11 mouse cellular contexts compared by ENCODE assay signal in genomic region chr8:93830626-93831025, GRCm38 (mm10). TPM values are rescaled to one million over a fixed set of nuclear protein-coding genes. Genes with fewer than 3 reads are reported as not detected.
DNase-seq lines count a peak whose midpoint lies in the region; ATAC-seq and TF ChIP-seq lines count a peak whose summit lies in the region.
"Had no signal": no experiment of that assay in that cellular context is flagged by ENCODE, and none has a peak within 500 bp of the region (broad histone marks: within the 10 kb centered on the region; RNA-seq: fewer than 3 reads in every experiment).

No protein-coding gene starts in this region.

- no peak for TF ChIP-seq CTCF in heart, postnatal 0 days (IDR thresholded peaks at IDR 0.05; ENCODE audit: low read depth)
- TF ChIP-seq CTCF in lung, postnatal 0 days (IDR thresholded peaks at IDR 0.05) = no peak

- H3K9ac ChIP-seq in heart, postnatal 0 days (replicated peaks; ENCODE audit: low read depth, low read length) = no peak overlapping the region
- no peak overlapping the region; the same call in 1 of the 2 replicates for H3K9ac ChIP-seq in heart, embryonic 12.5 days
- no peak overlapping the region for H3K9ac ChIP-seq in forebrain, embryonic 16.5 days (replicated peaks; ENCODE audit: low read depth, low read length)
- no peak overlapping the region for H3K9ac ChIP-seq in lung, postnatal 0 days (replicated peaks; ENCODE audit: low read depth)

- intact Hi-C loops in left cerebral cortex, postnatal 10 days (cut with DNase I) = no loop called here

- DNase-seq in heart, postnatal 0 days (ENCODE audit: low spot score) = peak; percentile 35
- peak; percentile 28 for DNase-seq in brain, adult 2 months (ENCODE audit: low read depth, low spot score)
- DNase-seq in lung, postnatal 0 days (ENCODE audit: low spot score) = peak; percentile 51
- DNase-seq in left cerebral cortex, postnatal 10 days (ENCODE audit: extremely low spot score in 1 of 2, low spot score in 2 of 2) = no peak
- no peak for DNase-seq in right cerebral cortex, postnatal 36 days (ENCODE audit: low spot score in 2 of 2)
- DNase-seq: cerebellum, postnatal 14 days; right cerebral cortex, postnatal 25 days; thymus, postnatal 14 days had no signal

- 76% methylated on average over 3 of the region's 3 CpGs for WGBS in heart, postnatal 0 days
- WGBS in heart, embryonic 12.5 days = 83% methylated on average over 3 of the region's 3 CpGs
- WGBS in forebrain, embryonic 16.5 days = 39% methylated on average over 3 of the region's 3 CpGs
- 55% methylated on average over 3 of the region's 3 CpGs for WGBS in lung, postnatal 0 days

- no peak overlapping the region for H3K4me2 ChIP-seq in heart, postnatal 0 days (ENCODE audit: low read depth, low read length)
- H3K4me2 ChIP-seq in heart, embryonic 12.5 days = no peak overlapping the region
- no peak overlapping the region for H3K4me2 ChIP-seq in forebrain, embryonic 16.5 days (ENCODE audit: low read length)
- no peak overlapping the region for H3K4me2 ChIP-seq in lung, postnatal 0 days (replicated peaks; ENCODE audit: low read depth, low read length)

- H3K27me3 ChIP-seq in heart, postnatal 0 days (ENCODE audit: control insufficient read depth, insufficient read depth, low read length) = no peaks in the 10 kb centered on the region
- no peaks in the 10 kb centered on the region for H3K27me3 ChIP-seq in heart, embryonic 12.5 days (replicated peaks)
- H3K27me3 ChIP-seq in forebrain, embryonic 16.5 days (replicated peaks; ENCODE audit: control insufficient read depth, insufficient read depth, low read length) = no peaks in the 10 kb centered on the region
- H3K27me3 ChIP-seq in lung, postnatal 0 days (replicated peaks; ENCODE audit: insufficient read depth, low read length) = no peaks in the 10 kb centered on the region

- H3K36me3 ChIP-seq in heart, postnatal 0 days (replicated peaks; ENCODE audit: control insufficient read depth, insufficient read depth, low read length) = no peaks in the 10 kb centered on the region
- 0 out of 2 replicates have a peak, but pooled peaks cover 3% of the 10 kb centered on the region for H3K36me3 ChIP-seq in heart, embryonic 12.5 days
- H3K36me3 ChIP-seq in forebrain, embryonic 16.5 days (ENCODE audit: control insufficient read depth, insufficient read depth) = no peaks in the 10 kb centered on the region
- H3K36me3 ChIP-seq in lung, postnatal 0 days (ENCODE audit: insufficient read depth, low read length) = no peaks in the 10 kb centered on the region

- H3K9me3 ChIP-seq in heart, postnatal 0 days (replicated peaks; ENCODE audit: control insufficient read depth, low read length) = no peaks in the 10 kb centered on the region
- H3K9me3 ChIP-seq in heart, embryonic 12.5 days (replicated peaks) = no peaks in the 10 kb centered on the region
- no peaks in the 10 kb centered on the region for H3K9me3 ChIP-seq in forebrain, embryonic 16.5 days (ENCODE audit: control insufficient read depth, low read length)
- H3K9me3 ChIP-seq in lung, postnatal 0 days (ENCODE audit: low read length) = no peaks in the 10 kb centered on the region

- peak; percentile 24; the same call in 1 of the 2 replicates for ATAC-seq in heart, postnatal 0 days (ENCODE audit: insufficient read depth, low read depth)
- ATAC-seq in heart, embryonic 12.5 days (ENCODE audit: insufficient number of reproducible peaks, low FRiP score) = no peak
- ATAC-seq in forebrain, embryonic 16.5 days = 0 out of 2 replicates have a peak, but pooled peaks have one; percentile 27
- ATAC-seq in lung, postnatal 0 days = peak; percentile 74

- no peak overlapping the region for H3K4me3 ChIP-seq in heart, postnatal 0 days (ENCODE audit: low read depth, low read length)
- no peak overlapping the region for H3K4me3 ChIP-seq in heart, embryonic 12.5 days
- H3K4me3 ChIP-seq in forebrain, embryonic 16.5 days (replicated peaks; ENCODE audit: low read length) = no peak overlapping the region
- no peak overlapping the region for H3K4me3 ChIP-seq in lung, postnatal 0 days (ENCODE audit: low read depth, low read length)
- H3K4me3 ChIP-seq: myocyte had no signal

- no peak for TF ChIP-seq EP300 in heart, postnatal 0 days (IDR thresholded peaks at IDR 0.05; ENCODE audit: low read depth)
- 0 out of 2 replicates have a peak, but pooled peaks have one; percentile 12 for TF ChIP-seq EP300 in lung, postnatal 0 days (IDR thresholded peaks at IDR 0.05)

- 0 out of 2 replicates have a peak overlapping the region, but pooled peaks have one; percentile 15 for H3K27ac ChIP-seq in heart, postnatal 0 days (ENCODE audit: low read depth)
- H3K27ac ChIP-seq in heart, embryonic 12.5 days (ENCODE audit: poor library complexity, severe bottlenecking) = no peak overlapping the region
- H3K27ac ChIP-seq in forebrain, embryonic 16.5 days (ENCODE audit: low read length) = no peak overlapping the region
- peak overlapping the region; percentile 59; the same call in 1 of the 2 replicates for H3K27ac ChIP-seq in lung, postnatal 0 days (ENCODE audit: low read length)

- H3K4me1 ChIP-seq in heart, postnatal 0 days (ENCODE audit: control insufficient read depth, insufficient read depth) = peaks cover 10% of the 10 kb centered on the region; the same call in 1 of the 2 replicates
- H3K4me1 ChIP-seq in heart, embryonic 12.5 days (replicated peaks) = 0 out of 2 replicates have a peak, but pooled peaks cover 3% of the 10 kb centered on the region
- H3K4me1 ChIP-seq in forebrain, embryonic 16.5 days (replicated peaks; ENCODE audit: control insufficient read depth, insufficient read depth, low read length) = peaks cover 39% of the 10 kb centered on the region
- no peaks in the 10 kb centered on the region for H3K4me1 ChIP-seq in lung, postnatal 0 days (ENCODE audit: insufficient read depth, low read depth, low read length)

RNA-seq across cellular contexts. Expression of gene Gnao1, which starts 20.9 kb away (rescaled TPM):
- total RNA-seq in heart, postnatal 0 days (2014; rRNA removed; ENCODE audit: low replicate concordance) = 7.1 and 10.7 TPM in 2 replicates
- polyA plus RNA-seq in heart, postnatal 0 days (2015; fragmentation: Nextera tagmentation; extraction: Ambion mirVana) = 5.9 and 8.4 TPM in 2 replicates
- 18.7 and 19.3 TPM in 2 replicates for polyA plus RNA-seq in heart, embryonic 12.5 days (2016; fragmentation: Nextera tagmentation; extraction: Ambion mirVana)
- polyA plus RNA-seq in forebrain, embryonic 16.5 days (2015; fragmentation: Nextera tagmentation; extraction: Ambion mirVana) = 174 and 187 TPM in 2 replicates
- 5.9 and 8.5 TPM in 2 replicates for polyA plus RNA-seq in lung, postnatal 0 days (2015; fragmentation: Nextera tagmentation; extraction: Ambion mirVana)
- 1,000 to 10,000 TPM; 1,067 to 1,097 TPM for total RNA-seq in left cerebral cortex, postnatal 10 days (2021)

Comparison
In these comparisons a context has a peak if more than half of its experiments do, and no peak if none do; other contexts are left out.
1. H3K27ac ChIP-seq: peak in heart, postnatal 0 days (single experiment) and lung, postnatal 0 days (single experiment); none in heart, embryonic 12.5 days (single experiment) and forebrain, embryonic 16.5 days (single experiment).
2. DNase-seq: peak in heart, postnatal 0 days (single experiment), brain, adult 2 months (single experiment) and lung, postnatal 0 days (single experiment); none in left cerebral cortex, postnatal 10 days (0 of 2) and right cerebral cortex, postnatal 36 days (0 of 2).